Mouse (Mus musculus) kidney, adult 9 months (tissue): ENCODE measurements around the gene Rusc2.

Source experiments
- DNase-seq: peaks from one replicate; pipeline ENCODE4 v3.0.0; 2022

Gene Rusc2

GRCm38 (mm10) chr4:43384541-43384940, 2.8 kb downstream of the Rusc2 start:
- no peak for DNase-seq

- no peak for DNase-seq
Observed at GRCm38 (mm10) chr4:43386932-43387331, 5.2 kb downstream of the Rusc2 start.

GRCm38 (mm10) chr4:43389390-43389789, 7.6 kb downstream of the Rusc2 start:
- DNase-seq = no peak

- peak; percentile 49 for DNase-seq
Observed at GRCm38 (mm10) chr4:43389845-43390440, 8.2 kb downstream of the Rusc2 start.

DNA sequence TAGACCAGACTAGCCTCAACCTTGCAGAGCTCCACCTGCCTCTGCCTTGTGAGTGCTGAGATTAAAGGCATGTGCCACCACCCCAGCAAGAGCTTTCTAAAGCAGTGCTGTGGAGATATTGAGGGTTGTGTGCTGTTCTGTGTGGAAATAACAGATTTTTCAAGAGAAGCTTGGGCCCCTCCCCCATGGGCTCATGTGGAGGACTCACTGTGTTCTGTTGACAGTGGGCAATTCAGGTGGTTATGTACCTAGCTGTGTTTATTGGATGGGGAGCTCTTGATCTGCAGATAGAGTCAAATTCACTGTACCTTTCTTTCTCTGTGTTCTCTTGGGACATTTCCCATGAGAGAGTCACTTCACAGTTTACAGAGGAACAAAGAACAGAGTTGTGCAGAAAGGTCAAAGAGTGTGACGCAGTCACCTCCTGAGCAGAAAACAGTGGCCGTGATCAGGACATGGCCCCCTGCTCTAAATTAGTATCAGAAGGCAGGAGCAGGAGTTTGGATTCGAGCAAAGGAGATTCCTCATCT, 9.8 kb downstream of the Rusc2 start:
- DNase-seq = no peak

DNA sequence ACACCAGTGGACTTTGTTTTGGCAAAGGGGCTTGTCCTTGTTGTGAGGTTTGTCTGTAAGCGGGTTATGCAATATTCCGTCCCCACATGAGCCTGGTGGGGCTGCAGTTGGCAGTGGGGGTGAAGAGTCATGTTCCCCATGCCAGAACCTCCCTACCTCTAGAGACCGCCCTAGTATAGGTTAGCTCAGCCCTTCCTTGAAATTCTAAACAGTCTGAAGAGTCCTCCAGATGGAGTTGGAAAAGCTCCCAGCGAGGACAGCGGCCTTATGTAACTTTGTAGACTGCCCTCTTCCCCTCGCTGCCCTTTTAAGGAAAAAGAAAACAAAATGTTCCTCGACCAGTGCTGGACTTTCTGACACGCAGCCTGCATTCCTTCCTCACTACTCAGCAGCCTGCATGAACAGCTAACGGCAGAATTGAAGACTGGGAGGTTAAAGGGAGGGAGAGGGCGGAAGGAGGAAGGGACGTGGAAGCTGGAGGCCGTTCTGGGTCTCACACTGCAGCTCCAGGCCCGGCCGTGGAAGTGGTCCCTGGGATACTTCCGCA, 12.6 kb downstream of the Rusc2 start:
- peak; percentile 95 for DNase-seq

DNA sequence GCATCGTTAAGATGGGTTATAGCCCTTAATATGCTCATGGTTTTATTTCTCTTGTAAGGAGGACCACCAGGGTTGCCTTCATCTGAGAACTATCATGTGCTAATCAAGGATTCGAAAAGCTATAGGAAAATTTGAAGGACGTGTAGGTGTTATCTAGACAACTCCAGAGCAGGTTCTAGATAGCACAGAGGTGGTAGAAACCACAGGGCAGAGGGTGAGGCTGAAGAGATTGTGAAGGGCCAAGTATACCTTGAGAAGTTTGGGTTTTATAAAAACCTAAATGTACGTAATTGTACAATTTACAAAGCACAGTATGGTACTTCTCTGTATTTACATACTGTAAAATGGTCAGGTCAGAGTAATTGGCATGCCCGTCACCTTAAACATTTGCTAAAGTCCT, 13.4 kb downstream of the Rusc2 start:
- DNase-seq = no peak

DNA sequence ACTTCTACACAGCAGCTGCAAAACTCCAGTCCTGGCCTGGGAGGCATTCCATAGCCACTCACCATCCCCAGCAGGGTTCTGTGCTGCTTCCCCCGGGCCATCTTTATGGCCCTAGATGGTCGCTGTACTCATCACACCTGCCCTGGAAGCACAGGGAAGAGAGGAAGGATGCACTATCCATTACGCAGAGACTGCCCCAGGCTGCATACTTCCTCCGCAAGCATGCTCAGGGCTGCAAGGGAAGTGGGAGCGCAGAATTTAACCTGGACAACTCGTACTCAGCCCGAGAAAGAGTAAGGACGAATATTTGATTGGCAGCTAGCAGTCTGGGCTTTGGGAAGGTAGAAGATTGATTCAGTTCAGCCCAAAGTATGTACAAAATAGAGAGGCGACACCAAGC, 14.1 kb downstream of the Rusc2 start:
- no peak for DNase-seq

DNA sequence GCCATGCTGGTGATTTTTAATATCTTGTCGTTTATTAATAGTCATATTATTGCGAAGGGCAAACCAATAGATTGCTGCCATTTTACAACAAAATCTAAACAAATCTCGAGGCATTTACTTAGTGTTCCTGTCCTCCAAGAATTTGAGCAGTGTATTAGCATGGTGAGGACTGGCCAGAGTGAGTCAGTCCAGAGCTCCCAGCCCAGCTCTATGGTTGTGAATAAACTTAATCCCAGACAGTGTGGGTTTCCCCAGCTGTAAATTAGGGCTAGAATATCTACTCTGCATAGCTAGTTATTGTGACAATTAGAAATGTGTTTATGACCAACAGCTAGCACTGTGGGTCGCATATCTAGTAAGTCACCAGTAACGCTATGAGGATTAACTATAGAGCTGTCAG, 14.6 kb downstream of the Rusc2 start:
- DNase-seq = no peak

DNA sequence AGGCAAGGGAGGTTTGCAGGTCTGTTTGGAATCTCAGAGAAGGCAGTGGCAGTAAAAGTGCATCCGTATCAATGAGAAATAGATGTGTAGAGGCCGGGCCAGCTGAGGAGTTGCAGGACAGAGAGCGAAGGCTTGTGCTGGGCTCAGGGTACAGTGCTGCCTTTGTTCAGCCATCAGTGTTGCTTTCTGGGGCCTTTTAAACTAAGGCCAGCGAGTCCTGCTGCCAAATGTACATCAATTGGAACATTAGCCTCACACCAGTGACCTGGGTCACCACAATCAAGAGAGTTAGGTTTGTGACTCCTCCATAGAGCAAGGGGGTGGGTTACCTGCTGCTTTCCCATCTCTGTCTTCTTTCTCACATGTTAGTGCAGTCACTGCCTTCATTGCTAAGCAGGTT, 16.2 kb downstream of the Rusc2 start:
- DNase-seq = no peak

GRCm38 (mm10) chr4:43398829-43399331, 17.1 kb downstream of the Rusc2 start:
- no peak for DNase-seq

DNA sequence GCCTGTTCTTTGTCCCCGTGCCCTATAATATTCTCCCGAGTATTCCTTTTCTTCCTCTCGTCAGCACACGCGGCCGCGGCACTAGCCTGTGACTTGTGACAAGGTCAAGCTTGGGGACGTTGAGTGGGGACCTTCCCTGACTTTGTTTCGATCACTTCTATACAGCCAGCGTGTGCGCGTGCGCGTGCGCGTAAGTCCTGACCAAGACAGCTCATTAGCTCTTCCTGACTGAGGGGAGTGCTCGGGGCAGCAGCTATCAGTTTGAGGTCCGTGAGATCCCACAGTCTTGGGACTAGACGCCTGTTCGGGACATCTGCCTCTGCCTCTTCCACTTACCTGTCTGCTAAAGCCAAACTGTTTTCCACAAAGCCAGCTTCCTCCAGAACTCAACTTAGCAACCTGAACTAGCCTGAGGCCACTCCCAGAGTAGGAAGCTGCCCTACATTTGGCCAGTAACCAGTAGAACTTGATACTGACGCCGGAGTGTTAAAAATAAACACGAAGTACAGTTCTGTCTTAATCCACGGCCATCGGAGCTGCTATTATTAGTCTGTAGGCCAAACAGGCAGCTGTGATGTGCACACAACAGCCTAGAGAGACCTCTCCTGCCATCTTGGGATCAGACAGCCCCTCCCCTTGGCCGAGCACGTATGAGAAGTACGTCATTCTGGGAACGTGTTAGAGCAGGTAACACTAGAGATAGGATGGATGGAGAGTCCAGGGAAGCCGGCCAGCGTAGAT, 17.8 kb downstream of the Rusc2 start:
- no peak for DNase-seq

DNA sequence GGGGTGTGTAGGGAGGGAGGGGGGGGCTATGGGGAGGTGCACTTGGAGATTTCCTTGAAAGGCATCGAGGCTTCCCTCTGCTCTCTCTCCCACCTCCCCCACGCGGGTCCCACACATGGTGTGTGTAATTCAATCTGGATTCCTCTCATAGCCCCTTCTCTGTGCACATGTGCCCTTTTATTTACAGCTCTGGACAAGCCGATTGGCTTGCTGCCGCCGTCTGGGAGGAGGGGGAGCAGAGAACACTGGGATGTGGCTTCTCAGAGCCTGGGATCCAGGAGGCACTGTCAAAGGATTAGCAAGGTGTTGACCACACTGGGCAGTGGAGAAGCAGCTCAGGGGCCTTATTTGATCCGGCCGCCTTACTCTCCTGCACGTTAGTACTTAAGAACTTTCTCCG, 19.2 kb downstream of the Rusc2 start:
- no peak for DNase-seq

DNA sequence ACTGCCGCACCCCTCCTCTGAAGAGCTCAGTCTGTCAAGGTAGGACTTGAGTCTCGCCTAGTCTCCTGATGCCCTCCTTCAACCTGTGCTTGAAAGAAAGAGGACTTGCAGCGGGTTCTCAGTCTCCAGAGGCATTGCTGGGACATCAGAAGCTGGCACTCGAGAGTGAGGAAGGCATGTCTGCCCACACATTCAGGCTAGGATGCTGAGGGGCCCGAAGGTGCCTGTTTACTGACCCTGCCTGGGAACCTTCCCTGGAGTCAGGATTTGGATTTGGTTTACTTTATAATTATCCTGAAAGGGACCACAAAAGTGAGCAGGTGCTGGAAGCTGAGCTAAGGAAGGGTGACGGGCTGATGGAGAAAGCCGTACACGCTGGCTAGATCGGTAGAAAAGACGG, 19.7 kb downstream of the Rusc2 start:
- DNase-seq = no peak

- no peak for DNase-seq
Observed at GRCm38 (mm10) chr4:43402212-43402611, 20.4 kb downstream of the Rusc2 start.

DNA sequence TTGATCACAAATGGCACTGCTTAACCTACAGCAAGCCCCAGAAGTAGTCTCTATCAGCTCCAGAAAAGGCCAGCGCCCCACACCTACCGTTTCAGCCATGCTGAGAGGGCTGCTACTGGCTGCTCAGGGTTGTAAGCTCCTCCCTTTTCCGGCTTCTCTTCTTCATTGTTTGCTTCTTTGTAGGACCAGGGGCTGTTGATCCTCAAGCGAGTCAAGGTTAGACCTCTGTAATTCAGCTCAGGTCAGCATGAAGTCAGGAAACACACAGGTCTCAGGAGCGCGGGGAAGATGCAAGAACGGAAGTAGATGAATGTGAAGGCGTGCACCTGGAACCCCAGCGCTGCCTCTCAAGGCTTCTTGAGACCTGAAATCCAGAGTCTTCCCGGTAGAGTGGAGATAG, 22.9 kb downstream of the Rusc2 start:
- no peak for DNase-seq

DNA sequence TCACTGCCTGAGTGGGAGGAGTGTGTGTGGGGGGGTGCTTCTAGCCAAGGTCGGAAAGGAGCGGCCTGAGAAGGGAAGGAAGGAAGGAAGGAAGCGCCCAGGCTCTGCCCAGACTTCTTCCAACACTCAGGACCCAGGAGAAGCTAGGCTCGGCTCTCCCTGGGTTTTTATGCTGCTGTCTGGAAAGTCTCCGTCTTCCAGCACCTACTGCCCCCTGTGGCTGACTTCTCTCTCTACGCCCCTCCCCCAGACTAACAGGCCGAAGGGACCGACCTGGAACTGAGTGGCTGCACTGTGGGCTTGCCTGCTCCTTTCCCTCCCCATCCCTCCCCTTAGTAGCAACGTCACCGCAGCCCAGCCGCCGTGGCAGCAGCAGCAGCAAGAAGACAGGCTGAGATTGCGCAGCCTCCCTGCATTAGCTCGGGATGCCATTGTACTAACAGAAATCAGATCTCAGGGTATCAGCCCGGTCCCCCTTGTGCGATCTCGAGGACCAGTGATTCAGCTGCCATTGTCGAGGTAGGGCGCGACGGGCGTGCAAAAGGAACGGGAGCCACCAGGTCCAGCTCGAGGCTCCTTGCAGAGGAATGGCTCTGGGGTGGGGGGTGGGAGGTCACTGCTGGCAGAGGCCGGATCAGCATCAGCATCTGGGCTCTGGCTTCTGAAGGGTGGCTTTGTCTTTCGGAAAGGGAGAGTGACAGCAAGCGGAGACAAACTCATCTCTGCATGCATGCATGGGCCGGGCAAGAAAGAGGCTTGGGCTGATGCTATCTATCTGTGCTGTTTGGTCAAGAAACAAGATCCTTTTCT, 24.6 kb downstream of the Rusc2 start:
- DNase-seq = peak; percentile 82

GRCm38 (mm10) chr4:43407071-43407920, 25.5 kb downstream of the Rusc2 start:
- no peak for DNase-seq

DNA sequence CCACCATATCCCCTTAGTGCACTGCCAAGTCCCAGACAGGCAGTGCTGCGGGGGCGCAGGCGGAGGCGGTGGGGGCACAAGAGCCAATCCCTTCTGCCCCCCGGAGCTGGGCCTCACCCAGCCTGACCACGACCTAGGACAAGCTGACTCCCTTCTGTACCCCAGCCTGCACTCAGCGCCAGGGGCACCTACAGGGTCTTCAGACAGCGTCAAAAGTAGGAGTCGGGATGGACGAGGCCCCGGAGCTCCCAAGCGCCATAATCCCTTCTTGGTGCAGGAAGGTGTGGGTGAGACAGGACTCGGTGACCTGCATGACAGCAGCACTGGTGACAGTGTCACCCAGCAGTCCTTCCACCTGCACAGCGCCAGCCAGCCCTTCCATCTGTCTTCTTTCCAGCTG, 33.0 kb downstream of the Rusc2 start:
- no peak for DNase-seq

- DNase-seq = no peak
Observed at GRCm38 (mm10) chr4:43415221-43416070, 33.7 kb downstream of the Rusc2 start.

- no peak for DNase-seq
Observed at GRCm38 (mm10) chr4:43416071-43416490, 34.3 kb downstream of the Rusc2 start.
